Mouse (Mus musculus) embryo, embryonic 10.5 days (tissue): Measurements from ENCODE around the gene Loxl3.

Experiments used
- DNase-seq: peaks from one replicate; pipeline ENCODE4 v3.0.0-alpha.2; 2015; ENCODE audit warnings: low spot score

The Loxl3 gene

GRCm38 (mm10) chr6:83017190-83017589, 16.8 kb upstream of the Loxl3 start:
- DNase-seq = no peak

DNA sequence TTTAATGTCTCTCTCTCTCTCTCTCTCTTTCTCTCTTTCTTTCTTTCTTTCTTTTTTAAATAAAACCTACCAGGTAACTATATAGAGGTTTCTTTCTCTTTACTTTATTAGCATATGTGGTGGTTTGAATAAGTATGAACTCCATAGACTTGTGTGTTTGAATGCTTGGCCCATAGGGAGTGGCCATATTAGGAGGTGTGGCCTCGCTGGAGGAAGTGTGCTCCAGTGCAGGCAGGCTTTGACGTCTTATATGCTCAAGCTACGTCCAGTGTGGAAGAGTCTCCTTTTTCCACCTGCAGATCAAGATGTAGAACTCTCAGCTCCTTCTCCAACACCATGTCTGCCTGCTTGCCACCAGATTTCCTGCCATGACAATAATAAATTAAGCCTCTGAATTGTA, 14.9 kb upstream of the Loxl3 start:
- DNase-seq = no peak

- no peak for DNase-seq
These were observed 13.9 kb upstream of the Loxl3 start for GRCm38 (mm10) chr6:83020121-83020520.

GRCm38 (mm10) chr6:83020836-83021593, 13.0 kb upstream of the Loxl3 start:
- no peak for DNase-seq

DNA sequence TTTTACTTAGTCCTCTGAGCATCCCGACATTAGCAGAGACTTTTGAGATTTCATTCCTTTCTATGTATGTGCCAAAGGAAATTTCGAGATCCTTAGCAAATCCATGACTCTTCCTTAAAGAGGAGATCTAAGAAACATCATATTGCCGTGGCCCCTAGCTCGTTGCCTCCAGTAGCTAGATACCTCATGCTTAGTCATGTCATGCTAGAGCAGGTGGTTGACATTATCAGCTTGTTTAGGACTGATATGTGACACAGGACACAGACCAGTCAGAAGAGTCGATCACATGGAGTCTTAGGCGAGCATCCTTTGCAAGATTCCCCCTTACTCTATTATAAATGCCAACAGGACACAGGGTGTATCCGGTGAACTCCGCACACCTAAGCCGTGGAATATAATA, 11.0 kb upstream of the Loxl3 start:
- no peak for DNase-seq

- no peak for DNase-seq
These were observed 10.2 kb upstream of the Loxl3 start for GRCm38 (mm10) chr6:83023786-83024185.

DNA sequence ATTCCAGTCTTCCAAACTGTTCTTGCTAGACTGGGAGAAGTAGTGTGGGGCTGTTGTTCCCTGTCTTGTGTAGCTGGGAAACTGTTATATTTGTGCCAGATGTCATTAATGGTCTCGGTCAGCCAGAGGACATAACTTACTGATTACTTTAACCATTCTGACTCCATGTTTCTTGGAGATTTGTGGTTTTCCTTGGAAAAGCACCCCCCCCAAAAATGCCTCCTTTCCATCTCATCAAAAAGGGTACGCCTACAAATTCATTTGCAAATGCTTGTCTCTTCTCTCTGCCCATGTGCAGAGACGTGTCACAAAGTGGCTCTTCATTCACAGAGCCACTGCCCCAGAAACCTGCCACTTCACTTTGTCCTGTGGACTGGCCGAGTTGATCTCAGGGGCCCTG, 9.6 kb upstream of the Loxl3 start:
- no peak for DNase-seq

DNA sequence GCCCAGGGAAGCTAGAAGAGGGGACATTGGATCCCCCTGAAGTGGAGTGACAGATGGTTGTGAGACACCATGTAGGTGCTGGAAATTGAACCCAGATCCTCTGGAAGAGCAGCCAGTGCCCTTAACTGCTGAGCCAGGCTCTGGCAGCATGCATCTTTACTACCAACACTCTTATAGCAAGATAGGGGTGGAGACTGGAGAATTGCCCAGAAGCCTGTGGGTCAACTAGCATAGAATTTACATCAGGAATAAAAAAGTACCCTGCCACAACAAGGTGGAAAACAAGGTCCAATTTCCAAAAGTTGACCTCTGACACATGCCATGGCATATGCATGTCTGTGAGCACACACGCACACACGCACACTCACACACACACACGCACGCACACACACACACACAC, 8.8 kb upstream of the Loxl3 start:
- no peak for DNase-seq

DNA sequence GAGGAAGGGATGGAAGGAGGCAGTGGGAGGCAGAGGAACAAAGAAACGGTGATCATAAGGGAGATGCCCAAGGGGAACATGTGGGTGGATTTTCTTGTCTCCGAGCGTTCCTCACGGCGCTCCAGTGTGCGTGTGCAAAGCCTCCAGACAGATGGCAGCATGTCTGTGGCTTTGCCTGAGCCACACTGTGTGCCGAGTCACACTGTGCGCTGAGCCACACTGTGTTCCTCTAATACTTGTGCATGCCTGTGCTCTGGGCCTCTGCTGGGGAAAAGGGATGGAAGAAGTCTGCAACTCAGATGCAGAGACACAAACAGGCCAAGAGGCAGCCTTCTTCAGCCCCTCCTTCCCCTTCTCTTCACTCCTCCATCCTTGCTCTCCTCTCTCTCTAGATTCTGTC, 6.7 kb upstream of the Loxl3 start:
- no peak for DNase-seq

DNA sequence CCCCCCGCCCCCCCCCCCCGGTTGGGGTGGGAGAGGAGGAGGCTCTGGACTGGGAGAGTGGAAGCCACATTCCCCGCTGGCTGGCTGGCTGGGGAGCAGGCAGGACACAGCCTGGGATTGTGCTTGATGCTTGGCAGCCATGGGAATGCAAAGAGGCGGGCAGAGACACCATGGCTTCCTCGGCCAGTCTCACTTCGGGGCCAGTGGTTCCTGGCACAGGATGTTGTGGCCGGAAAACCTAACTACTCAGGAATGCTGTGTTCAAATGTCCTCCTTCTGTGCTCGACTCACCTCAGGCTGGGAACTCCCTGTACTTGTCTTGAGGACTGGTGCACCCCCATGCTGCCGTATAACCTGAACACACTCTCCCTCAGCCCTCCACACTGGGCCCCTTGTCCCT, 6.3 kb upstream of the Loxl3 start:
- DNase-seq = no peak

GRCm38 (mm10) chr6:83029777-83030176, 4.2 kb upstream of the Loxl3 start:
- no peak for DNase-seq

GRCm38 (mm10) chr6:83031111-83031510, 2.9 kb upstream of the Loxl3 start:
- no peak for DNase-seq

DNA sequence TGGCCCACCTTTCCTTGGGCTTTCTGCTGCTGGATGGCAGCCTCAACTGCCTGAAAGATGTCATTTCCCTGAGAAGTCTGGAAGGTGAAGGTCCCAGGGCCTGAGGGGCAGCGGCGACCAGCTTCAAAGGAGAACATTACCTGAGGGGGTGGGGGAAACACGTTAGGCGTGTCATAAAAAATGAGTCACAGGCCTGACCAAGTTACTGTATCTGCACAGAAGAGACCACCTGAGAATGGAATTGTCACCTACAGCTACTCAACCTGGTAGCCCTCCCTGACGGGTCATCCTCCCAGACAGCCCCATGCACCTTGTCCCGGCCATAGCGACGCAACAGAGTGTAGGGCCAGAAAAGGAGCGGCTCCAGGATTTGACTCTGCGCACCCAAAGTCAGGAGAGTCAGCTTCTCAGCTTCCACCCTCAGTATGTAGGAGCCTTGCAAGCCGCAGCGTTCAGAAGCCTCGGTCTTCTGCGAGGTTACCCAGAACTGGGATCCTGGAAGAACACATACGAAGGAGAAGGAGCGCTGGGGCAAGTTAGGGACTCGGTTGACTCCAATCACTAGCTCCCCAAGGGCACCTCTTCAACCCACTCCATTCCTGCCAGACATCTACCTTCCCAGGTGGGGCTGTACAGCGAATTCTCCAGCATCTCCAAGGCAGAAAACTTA, 1.9 kb upstream of the Loxl3 start:
- DNase-seq = no peak

DNA sequence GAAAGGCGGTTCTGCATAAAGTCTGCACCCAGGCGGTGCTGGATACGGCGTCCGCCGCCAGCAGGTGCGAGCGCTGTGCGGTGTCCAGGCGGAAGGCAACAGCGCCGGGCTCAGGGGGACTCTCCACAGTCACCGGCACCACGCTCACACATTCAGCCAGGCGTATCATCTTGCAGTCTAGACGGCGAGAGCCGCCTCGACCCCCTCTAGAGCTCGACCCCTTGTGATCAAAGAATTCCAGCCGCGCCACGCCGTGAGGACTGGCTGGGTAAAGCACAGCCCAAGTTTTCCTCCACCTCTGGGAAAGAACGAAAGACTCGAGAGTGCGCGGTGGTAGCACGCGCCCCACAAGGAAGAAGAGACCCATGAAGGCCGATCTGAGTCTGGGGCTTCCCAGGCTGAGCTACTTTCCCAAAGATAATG, 1.2 kb upstream of the Loxl3 start:
- DNase-seq = peak; percentile 80

GRCm38 (mm10) chr6:83034463-83035055, 586 bp downstream of the Loxl3 start:
- no peak for DNase-seq

DNA sequence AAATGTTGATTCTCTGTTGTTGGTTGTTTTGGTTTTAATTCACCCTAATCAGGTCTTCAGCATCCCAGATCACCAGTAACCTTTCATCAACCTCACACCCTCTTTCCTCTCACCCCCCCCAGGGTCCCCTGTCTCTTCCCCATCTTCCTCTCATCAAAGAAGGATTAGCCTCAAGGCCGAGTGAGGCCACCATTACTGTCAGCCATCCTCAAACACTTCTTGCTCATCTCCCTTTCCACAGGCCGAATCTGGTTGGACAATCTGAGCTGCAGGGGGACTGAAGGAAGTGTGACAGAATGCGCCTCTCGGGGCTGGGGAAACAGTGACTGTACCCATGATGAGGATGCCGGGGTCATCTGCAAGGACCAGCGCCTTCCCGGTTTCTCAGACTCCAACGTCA, 3.2 kb downstream of the Loxl3 start:
- no peak for DNase-seq

DNA sequence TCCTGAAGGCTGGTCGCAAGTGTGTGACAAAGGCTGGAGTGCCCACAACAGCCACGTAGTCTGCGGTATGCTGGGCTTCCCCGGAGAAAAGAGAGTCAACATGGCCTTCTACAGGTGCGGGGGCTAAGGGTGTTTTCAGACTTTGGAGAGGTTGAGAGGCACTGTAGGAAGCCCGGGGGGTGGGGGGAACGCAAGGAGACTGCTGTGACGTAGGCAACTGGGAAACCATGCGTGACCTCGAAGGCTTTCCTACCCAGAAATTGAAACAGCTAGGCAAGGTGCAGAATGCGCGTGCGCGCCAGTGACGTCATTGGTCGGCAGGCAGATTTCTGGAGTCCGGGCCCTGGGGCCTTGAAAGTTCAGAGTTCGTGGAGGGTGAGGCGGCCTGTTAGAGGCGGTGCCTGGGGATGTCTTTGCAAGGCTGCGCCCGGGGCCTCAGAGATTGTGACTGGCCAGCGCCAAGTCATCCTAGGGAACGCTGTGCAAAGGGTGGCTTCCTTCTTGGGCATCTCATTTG, 4.6 kb downstream of the Loxl3 start:
- DNase-seq = peak; percentile 93

- no peak for DNase-seq
These were observed 6.6 kb downstream of the Loxl3 start for GRCm38 (mm10) chr6:83040601-83041000.

DNA sequence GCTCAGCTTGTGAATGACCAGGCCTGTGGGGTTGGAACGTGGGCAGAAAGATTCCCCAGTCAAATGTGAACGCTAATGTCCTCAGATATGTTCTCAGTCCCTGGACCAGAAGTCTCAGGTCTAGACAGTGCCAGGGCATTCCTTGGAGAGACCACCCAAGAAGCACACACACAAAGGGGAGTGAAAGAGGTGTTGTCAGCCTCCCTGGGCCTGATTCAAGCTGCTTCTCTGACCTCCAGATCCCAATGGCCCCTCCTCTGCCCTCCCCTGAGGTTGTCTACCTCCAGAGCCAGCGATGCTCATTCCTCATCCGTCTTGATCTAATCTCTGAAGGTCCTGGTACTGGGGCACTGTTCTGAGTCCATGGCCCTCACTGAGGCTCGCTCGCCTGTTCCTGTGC, 9.6 kb downstream of the Loxl3 start:
- DNase-seq = no peak

- no peak for DNase-seq
These were observed 10.0 kb downstream of the Loxl3 start for GRCm38 (mm10) chr6:83043993-83044392.

DNA sequence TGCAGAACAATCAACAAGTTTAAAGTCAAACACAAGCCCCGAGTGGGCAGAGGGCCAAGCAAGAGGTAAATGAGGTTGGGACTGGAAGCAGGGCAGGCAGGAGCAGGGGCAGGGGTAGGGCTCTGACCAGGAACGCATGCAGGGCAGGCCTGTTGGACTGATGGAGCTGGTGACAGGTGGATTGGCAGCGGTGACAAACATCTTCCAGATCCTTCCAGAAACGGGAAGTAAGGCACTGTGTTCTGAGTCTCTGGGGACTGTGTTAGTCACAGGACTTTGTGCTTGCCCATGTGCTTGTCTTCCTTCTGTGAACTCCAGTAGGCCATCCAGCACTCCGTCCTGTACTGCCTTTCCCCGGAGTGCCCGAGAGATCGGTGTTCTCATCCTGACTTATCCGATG, 10.8 kb downstream of the Loxl3 start:
- DNase-seq = no peak

- DNase-seq = no peak
These were observed 15.4 kb downstream of the Loxl3 start for GRCm38 (mm10) chr6:83049367-83049766.
